Mouse (Mus musculus) fat pad, adult 2 months (tissue): ENCODE data around the gene Tnfaip8l3.
"Not testable (repeated sequence)": the region's sequence is repeated elsewhere in the genome, so short reads cannot be mapped to it uniquely, and the experiment has no call there.

Experiments
- DNase-seq: peaks from one replicate; pipeline ENCODE4 v3.0.0-alpha.2; 2011; ENCODE audit warnings: low read depth, low spot score; ENCODE audit errors: extremely low read depth

Gene Tnfaip8l3

GRCm38 (mm10) chr9:53992567-53992966 lies 75.6 kb downstream of the Tnfaip8l3 start:
- not testable (repeated sequence) for DNase-seq

GRCm38 (mm10) chr9:53990921-53991320 lies 77.3 kb downstream of the Tnfaip8l3 start:
- no peak for DNase-seq

- no peak for DNase-seq
These were observed 81.2 kb downstream of the Tnfaip8l3 start for GRCm38 (mm10) chr9:53986972-53987371.

GRCm38 (mm10) chr9:53984868-53985267 lies 83.3 kb downstream of the Tnfaip8l3 start:
- DNase-seq = no peak

GRCm38 (mm10) chr9:53975122-53975518 lies 93.1 kb downstream of the Tnfaip8l3 start, which contains the start of gene Elmod1:
TSS of gene Elmod1 (minus strand) at chr9:53975301.
- no peak for DNase-seq

GRCm38 (mm10) chr9:53974328-53975121 lies 93.7 kb downstream of the Tnfaip8l3 start:
- no peak for DNase-seq

GRCm38 (mm10) chr9:53973929-53974327 lies 94.3 kb downstream of the Tnfaip8l3 start:
- DNase-seq = no peak
